Mouse (Mus musculus) neural tube, embryonic 11.5 days (tissue): Measurements from ENCODE around the gene Ptp4a2. TPM values are rescaled to one million over a fixed set of nuclear protein-coding genes. Genes with fewer than 3 reads are reported as not detected.

ENCODE experiments used
- ATAC-seq: fragments of 200-750 bp; cut with Nextera tagmentation; 2 replicates; pipeline ENCODE4 v1.8.0; 2017; ENCODE audit warnings: moderate number of reproducible peaks, mild to moderate bottlenecking, moderate TSS enrichment, moderate library complexity; ENCODE audit not compliant: insufficient read depth, low FRiP score, low TSS enrichment
- DNase-seq: peaks from one replicate; pipeline ENCODE4 v3.0.0-alpha.2; 2015; ENCODE audit warnings: low spot score
- H3K27ac ChIP-seq: fragments of 300-500 bp; sonication (generic); 2 replicates; pipeline ENCODE4 v1.5.1; 2014; ENCODE audit warnings: low read depth, mild to moderate bottlenecking, low read length
- H3K27me3 ChIP-seq: fragments of 300-500 bp; sonication (generic); 2 replicates; pipeline ENCODE4 v1.6.1; 2014; ENCODE audit warnings: mild to moderate bottlenecking, low read length, mixed read lengths; ENCODE audit not compliant: control insufficient read depth, insufficient read depth
- H3K36me3 ChIP-seq: fragments of 300-500 bp; sonication (generic); 2 replicates; pipeline ENCODE4 v1.6.1; 2014; ENCODE audit warnings: mild to moderate bottlenecking, low read length, moderate library complexity, mixed read lengths; ENCODE audit not compliant: control insufficient read depth, insufficient read depth
- H3K4me1 ChIP-seq: fragments of 300-500 bp; sonication (generic); 2 replicates; pipeline ENCODE4 v1.6.1; 2014; ENCODE audit warnings: low read length, mixed read lengths; ENCODE audit not compliant: control insufficient read depth, insufficient read depth
- H3K4me2 ChIP-seq: fragments of 300-500 bp; sonication (generic); 2 replicates; pipeline ENCODE4 v1.6.1; 2014; ENCODE audit warnings: low read depth, mild to moderate bottlenecking, moderate library complexity
- H3K4me3 ChIP-seq: fragments of 300-500 bp; sonication (generic); 2 replicates; pipeline ENCODE4 v1.5.1; 2014; ENCODE audit warnings: low read depth, low read length
- H3K9ac ChIP-seq: fragments of 300-500 bp; sonication (generic); 2 replicates; pipeline ENCODE4 v1.6.1; 2014; ENCODE audit warnings: mild to moderate bottlenecking, low read length
- H3K9me3 ChIP-seq: fragments of 300-500 bp; sonication (generic); 2 replicates; pipeline ENCODE4 v1.6.1; 2016; ENCODE audit warnings: low read length; ENCODE audit not compliant: control insufficient read depth
- WGBS: fragments of 180-500 bp; shearing (Covaris S2); extraction: QIAGEN DNeasy Blood & Tissue Kit; methylation state at CpG from one replicate; pipeline ENCODE4 v1.1.7; 2014; 5-methylcytosine and 5-hydroxymethylcytosine counted together
- polyA plus RNA-seq: library from polyadenylated mRNA; unstranded; fragments of >200 nt; fragmentation: Nextera tagmentation; extraction: Ambion mirVana; gene quantifications from 2 replicates; pipeline ENCODE4 v1.2.1, GENCODE M21; 2014

Gene Ptp4a2
- polyA plus RNA-seq, 1 experiment from 2014 or later, result 316 TPM

GRCm38 (mm10) chr4:129771672-129772521, 39.1 kb upstream of the Ptp4a2 start:
- peaks cover 3% of the 10 kb centered on the region; the same call in 1 of the 2 replicates for H3K4me1 ChIP-seq

GRCm38 (mm10) chr4:129781881-129782675, 28.9 kb upstream of the Ptp4a2 start:
- no peaks in the 10 kb centered on the region for H3K27me3 ChIP-seq
- H3K36me3 ChIP-seq, result no peaks in the 10 kb centered on the region
- no peak overlapping the region for H3K4me2 ChIP-seq
- no peak for ATAC-seq
- WGBS, result 16% methylated on average over 4 of the region's 4 CpGs
- H3K4me3 ChIP-seq, result no peak overlapping the region
- no peak overlapping the region; the same call in 1 of the 2 replicates for H3K9ac ChIP-seq
- no peak for DNase-seq
- no peaks in the 10 kb centered on the region for H3K9me3 ChIP-seq
- no peak overlapping the region for H3K27ac ChIP-seq
- peaks cover 3% of the 10 kb centered on the region; the same call in 1 of the 2 replicates for H3K4me1 ChIP-seq

More at GRCm38 (mm10) chr4:129771672-129772521, 39.1 kb upstream of the Ptp4a2 start:
- 3% methylated on average over 21 of the region's 21 CpGs for WGBS
- no peak overlapping the region for H3K27ac ChIP-seq
- no peaks in the 10 kb centered on the region for H3K27me3 ChIP-seq
- H3K9ac ChIP-seq, result no peak overlapping the region
- peak overlapping the region; percentile 26 for H3K4me2 ChIP-seq
- H3K9me3 ChIP-seq, result no peaks in the 10 kb centered on the region
- ATAC-seq (no peak), DNase-seq (peak; percentile 61)
- no peaks in the 10 kb centered on the region for H3K36me3 ChIP-seq
- H3K4me3 ChIP-seq, result no peak overlapping the region

- H3K9ac ChIP-seq, result no peak overlapping the region
- no peaks in the 10 kb centered on the region for H3K9me3 ChIP-seq
- H3K4me2 ChIP-seq, result no peak overlapping the region
- 36% methylated on average over 3 of the region's 3 CpGs for WGBS
- H3K4me1 ChIP-seq, result peaks cover 3% of the 10 kb centered on the region; the same call in 1 of the 2 replicates
- no peaks in the 10 kb centered on the region for H3K27me3 ChIP-seq
- no peaks in the 10 kb centered on the region for H3K36me3 ChIP-seq
- DNase-seq (peak; percentile 21), ATAC-seq (no peak)
- H3K4me3 ChIP-seq, result no peak overlapping the region
- no peak overlapping the region for H3K27ac ChIP-seq
Observed at GRCm38 (mm10) chr4:129782857-129783331, 28.1 kb upstream of the Ptp4a2 start.

GRCm38 (mm10) chr4:129783506-129783905, 27.5 kb upstream of the Ptp4a2 start:
- DNase-seq (no peak), ATAC-seq (no peak)
- Histone ChIP-seq H3K4me3 (no peak overlapping the region), H3K4me1 (peaks cover 3% of the 10 kb centered on the region; the same call in 1 of the 2 replicates), H3K9ac (no peak overlapping the region), H3K27me3 (no peaks in the 10 kb centered on the region), H3K27ac (no peak overlapping the region), H3K36me3 (no peaks in the 10 kb centered on the region), H3K4me2 (no peak overlapping the region), H3K9me3 (no peaks in the 10 kb centered on the region)
- 79% methylated on average over 5 of the region's 5 CpGs for WGBS

GRCm38 (mm10) chr4:129785178-129785577, 25.8 kb upstream of the Ptp4a2 start:
- Histone ChIP-seq H3K9ac (no peak overlapping the region), H3K4me2 (no peak overlapping the region), H3K27me3 (no peaks in the 10 kb centered on the region), H3K9me3 (no peaks in the 10 kb centered on the region), H3K4me3 (no peak overlapping the region), H3K36me3 (no peaks in the 10 kb centered on the region), H3K4me1 (peaks cover 3% of the 10 kb centered on the region; the same call in 1 of the 2 replicates), H3K27ac (no peak overlapping the region)
- peak; percentile 69 for DNase-seq
- no peak for ATAC-seq
- 8% methylated on average over 4 of the region's 4 CpGs for WGBS

GRCm38 (mm10) chr4:129788693-129789092, 22.3 kb upstream of the Ptp4a2 start:
- no peaks in the 10 kb centered on the region for H3K27me3 ChIP-seq
- no peaks in the 10 kb centered on the region for H3K9me3 ChIP-seq
- WGBS, result 58% methylated on average over 8 of the region's 8 CpGs
- H3K4me1 ChIP-seq, result no peaks in the 10 kb centered on the region
- H3K36me3 ChIP-seq, result no peaks in the 10 kb centered on the region
- ATAC-seq (no peak), DNase-seq (no peak)
- H3K4me3 ChIP-seq, result no peak overlapping the region
- H3K9ac ChIP-seq, result no peak overlapping the region
- no peak overlapping the region for H3K27ac ChIP-seq
- H3K4me2 ChIP-seq, result no peak overlapping the region

- ATAC-seq, result no peak
- H3K9me3 ChIP-seq, result no peaks in the 10 kb centered on the region
- H3K36me3 ChIP-seq, result no peaks in the 10 kb centered on the region
Observed at GRCm38 (mm10) chr4:129789635-129790034, 21.4 kb upstream of the Ptp4a2 start.

GRCm38 (mm10) chr4:129790475-129790874, 20.5 kb upstream of the Ptp4a2 start:
- H3K9me3 ChIP-seq, result no peaks in the 10 kb centered on the region
- DNase-seq, result no peak
- 60% methylated on average over 3 of the region's 3 CpGs for WGBS

More at GRCm38 (mm10) chr4:129789635-129790034, 21.4 kb upstream of the Ptp4a2 start:
- no peak overlapping the region for H3K4me2 ChIP-seq
- H3K9ac ChIP-seq, result no peak overlapping the region
- no peak overlapping the region for H3K4me3 ChIP-seq
- H3K27ac ChIP-seq, result no peak overlapping the region
- 91% methylated on average over 2 of the region's 2 CpGs for WGBS
- no peaks in the 10 kb centered on the region for H3K4me1 ChIP-seq
- H3K27me3 ChIP-seq, result no peaks in the 10 kb centered on the region
- no peak for DNase-seq

More at GRCm38 (mm10) chr4:129790475-129790874, 20.5 kb upstream of the Ptp4a2 start:
- Histone ChIP-seq H3K27ac (no peak overlapping the region), H3K4me3 (no peak overlapping the region), H3K36me3 (no peaks in the 10 kb centered on the region), H3K27me3 (no peaks in the 10 kb centered on the region), H3K9ac (no peak overlapping the region), H3K4me1 (0 out of 2 replicates have a peak, but pooled peaks cover 2% of the 10 kb centered on the region), H3K4me2 (no peak overlapping the region)
- no peak for ATAC-seq
